Mouse (Mus musculus) T-helper 17 cell (primary cell): ENCODE results near the gene Tex50.
"Not testable (repeated sequence)": the region's sequence is repeated elsewhere in the genome, so short reads cannot be mapped to it uniquely, and the experiment has no call there.

Experiments used
- in situ Hi-C, 2 experiments: fragments of 300-600 bp; cut with MboI, MseI; formaldehyde crosslinking; loops; 1 replicate in 1 of 2; 2 replicates in 1 of 2; pipeline ENCODE4 v1.15.1; 2025; ENCODE audit warnings: high pct_unique_total_duplicates in 2 of 2

Gene Tex50

DNA sequence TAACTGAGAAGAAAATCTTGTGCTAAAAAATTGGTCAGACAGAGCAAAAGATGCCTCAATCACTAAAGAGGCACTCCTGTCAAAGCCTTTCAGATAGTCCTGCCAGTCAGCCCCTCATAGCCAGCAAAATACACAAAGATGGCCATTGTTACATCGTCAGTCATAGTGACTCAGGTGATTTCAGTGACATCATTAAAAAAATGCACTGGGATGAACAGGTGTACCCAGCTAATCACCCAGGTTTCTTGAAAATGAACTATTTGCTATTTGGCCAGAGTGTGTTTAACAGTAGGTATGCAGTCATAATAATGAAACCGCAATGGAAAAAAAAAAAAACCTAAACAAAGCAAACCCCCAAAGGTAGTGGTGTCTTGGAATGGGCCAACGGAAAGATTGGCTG is at the start of gene Tex50:
Gene Tex50 (minus strand): TSS at position 101 of the 400 bp plus-strand sequence.
- in situ Hi-C loops, result no loop called here

DNA sequence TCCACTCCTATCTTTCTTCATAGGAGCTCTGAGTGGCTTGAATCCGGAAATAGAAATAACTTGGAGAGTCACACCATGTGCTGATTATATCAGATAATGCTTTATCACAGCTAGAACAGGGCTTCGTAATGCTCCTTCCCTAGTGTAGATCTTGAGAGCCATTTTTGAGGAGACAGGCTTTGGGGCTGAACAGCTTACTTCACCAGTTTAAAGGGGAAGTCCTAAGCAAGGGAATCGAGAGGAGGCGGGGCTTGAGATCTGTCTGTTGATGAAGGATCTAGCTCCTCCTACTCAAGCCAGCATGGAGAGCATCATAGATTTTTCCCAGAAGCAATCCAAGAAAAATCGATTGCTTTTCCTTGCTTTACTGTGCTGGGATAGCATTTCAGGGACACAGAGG is 40.7 kb upstream of the Tex50 start:
- in situ Hi-C loops, result loop anchor here in 1 of 2 experiments (5.0 kb wide), 1 partner anchor 87 kb away; no protein-coding TSS in a partner anchor

DNA sequence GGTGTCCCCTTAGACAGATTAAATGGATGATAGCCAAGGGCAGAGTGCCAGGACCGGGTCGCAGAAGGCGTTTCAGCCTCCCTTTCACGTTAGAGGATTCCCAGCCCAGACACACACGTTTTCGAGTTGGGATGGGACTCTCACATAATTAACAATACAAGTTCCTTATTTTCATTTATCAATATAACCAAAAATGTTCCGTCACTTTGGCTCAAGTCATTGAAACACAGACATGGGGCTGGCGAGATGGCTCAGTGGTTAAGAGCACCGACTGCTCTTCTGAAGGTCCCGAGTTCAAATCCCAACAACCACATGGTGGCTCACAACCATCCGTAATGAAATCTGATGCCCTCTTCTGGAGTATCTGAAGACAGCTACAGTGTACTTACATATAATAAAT is 37.2 kb upstream of the Tex50 start:
- in situ Hi-C loops, result not testable (repeated sequence)

DNA sequence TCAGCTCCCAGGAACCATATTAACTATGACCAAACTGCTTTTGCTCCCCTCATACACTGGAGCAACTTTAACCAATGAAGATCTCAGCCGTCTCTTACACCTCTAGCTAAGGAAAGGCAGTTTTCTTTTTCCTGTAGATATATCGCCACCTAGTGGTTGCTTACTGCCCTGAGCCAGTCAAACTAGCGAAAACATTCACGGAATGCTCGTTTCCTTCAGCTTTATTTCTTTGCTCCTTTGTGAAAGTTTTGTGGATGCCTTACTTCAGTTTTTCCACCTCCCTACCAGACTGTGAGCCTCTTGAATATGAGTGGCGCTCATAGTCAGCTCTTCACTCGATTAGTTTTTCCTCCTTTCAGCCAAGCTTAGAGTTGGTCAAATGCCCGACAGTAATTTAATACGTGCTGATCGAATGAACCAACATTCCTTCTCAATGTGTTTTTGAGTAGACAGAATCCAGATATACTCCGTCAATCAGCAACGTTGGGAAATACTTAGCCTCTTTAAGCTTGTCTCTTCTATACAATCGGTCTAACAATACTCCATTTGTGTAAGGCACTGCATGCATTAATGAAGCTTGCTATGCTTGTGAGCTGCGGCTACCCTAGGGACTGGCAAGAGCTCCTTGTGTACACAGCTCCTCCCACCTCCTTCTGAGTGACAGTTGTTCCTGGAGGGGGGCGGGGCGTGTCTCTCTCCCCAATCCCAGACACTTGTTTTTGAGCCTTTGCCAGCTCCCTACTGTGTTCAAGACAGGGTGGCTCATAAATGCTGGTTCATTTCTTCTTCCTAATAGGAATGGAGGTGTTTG is 36.6 kb upstream of the Tex50 start:
- in situ Hi-C loops, result no loop called here

DNA sequence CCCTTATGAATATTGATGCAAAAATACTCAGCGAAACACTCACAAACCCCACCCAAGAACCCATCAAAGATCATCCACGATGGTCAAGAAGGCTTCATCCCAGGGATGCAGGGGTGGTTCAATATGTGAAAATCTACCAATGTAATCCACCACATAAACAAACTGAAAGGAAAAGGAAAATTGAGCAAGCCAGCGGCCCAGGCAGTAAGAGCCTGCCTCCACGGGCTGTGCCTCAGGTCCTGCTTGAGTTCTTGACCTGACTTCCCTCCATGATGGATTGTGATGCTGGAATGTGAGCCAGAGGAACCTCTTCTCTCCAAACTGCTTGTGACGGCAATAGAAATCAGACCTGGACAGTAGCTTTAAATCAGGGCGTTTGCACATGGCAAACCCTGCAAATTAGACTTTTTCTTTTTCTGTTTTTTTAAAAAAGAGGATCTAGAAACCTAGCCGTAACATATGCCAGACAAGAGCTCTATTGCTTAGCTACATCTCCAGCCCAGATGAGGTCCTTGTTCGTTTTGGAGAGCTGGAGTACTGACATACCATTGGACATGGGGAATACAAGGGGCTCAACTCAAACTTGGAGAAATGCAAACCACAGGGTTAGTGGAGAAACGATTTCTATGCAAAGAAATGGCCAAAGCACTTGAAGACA is 31.3 kb upstream of the Tex50 start:
- in situ Hi-C loops, result no loop called here

DNA sequence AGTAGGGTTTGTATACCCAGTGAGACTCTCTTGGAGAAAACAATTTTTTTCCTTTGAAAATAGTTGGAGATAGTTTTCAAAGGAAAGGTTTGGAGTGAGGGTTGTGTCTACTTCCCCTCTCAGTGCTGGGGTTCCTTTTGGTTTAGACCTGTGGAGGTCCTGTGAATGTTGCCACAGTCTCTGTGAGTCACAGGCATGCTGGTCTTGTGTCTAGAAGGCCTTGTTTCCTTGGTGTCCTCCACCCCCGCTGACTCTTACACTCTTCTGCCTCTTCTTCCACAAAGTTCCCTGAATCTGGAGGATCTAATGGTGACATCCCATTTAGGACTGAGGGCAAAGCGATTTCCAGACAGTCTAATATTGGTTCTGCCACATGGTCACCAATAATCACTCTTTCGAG is 26.3 kb upstream of the Tex50 start:
- in situ Hi-C loops, result no loop called here

DNA sequence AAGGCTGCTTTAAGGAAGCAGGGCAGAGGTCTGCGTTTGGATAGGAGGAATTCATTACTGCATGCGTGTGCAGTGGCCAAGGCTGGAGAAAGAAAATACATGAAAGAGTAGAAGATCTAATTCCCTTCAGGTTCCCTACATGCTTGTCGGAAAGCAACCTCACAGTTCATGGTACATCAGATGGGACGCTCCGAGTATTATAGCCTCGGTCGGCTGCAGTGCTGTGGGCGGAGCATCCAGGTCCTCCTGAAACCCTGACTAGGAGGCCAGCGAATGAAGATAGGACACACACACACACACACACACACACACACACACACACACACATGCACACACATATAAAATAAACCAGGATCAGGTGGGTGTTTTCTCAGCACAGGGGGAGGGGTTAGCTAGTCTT is 24.6 kb upstream of the Tex50 start:
- in situ Hi-C loops, result no loop called here

DNA sequence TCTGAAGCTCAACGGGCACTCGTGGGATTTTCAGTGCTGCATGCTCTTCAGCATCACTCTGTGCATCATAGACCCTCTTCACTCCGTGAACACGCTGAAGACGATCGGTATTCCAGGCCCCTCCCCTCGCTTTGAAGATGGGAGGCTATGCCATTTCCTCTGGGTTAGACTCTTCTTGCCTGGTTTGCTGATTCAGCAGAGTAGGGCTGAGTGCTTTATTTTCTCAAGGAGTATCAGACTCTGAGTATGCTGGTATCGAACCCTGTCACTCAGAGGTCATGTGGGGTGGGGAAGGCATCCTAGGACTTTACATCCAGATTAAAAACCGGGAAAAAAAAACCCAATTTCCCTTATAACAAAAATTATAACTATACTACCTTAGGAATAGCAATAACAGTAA is 23.3 kb upstream of the Tex50 start:
- in situ Hi-C loops, result no loop called here

DNA sequence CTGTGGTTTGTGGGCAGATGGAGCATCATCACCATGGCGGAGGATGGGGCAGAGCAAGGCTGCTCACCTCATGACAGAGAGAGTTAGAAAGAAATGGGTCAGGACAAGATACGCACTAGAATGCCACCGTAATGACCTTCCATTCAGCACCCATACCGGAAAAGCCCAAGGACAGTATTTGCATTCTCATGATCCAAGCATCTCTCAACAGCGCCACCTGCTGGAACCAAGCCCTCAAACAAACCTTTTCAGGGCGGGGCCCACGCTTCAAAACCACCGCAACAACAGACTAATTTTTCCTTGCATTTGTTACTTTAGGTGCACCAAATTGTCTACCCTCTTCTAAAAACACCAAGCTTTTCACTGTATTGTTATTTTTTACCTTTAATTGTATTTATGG is 21.6 kb upstream of the Tex50 start:
- in situ Hi-C loops, result no loop called here

DNA sequence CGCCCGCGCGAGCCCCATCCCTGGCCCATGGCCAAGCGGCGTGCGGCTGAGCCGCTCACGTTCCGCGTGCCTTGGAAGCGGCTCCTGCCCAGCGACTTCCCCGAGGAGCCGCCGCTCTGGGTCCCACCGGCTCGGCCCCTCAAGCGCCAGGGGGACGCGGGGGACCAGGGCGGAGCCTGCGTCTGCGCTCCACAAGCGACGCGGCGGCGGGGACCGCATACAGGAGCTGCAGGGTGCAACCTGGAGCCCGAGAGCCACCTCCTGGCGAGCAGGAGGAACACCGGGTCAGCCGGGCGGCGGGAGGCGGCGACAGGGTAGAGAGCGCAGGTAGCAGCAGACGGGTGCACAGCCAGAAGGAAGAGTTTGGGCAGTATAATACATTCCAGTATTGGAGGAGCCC is 11.5 kb upstream of the Tex50 start:
- in situ Hi-C loops, result loop anchor here in 1 of 2 experiments (10.0 kb wide), 1 partner anchor 126 kb away; no protein-coding TSS in a partner anchor

DNA sequence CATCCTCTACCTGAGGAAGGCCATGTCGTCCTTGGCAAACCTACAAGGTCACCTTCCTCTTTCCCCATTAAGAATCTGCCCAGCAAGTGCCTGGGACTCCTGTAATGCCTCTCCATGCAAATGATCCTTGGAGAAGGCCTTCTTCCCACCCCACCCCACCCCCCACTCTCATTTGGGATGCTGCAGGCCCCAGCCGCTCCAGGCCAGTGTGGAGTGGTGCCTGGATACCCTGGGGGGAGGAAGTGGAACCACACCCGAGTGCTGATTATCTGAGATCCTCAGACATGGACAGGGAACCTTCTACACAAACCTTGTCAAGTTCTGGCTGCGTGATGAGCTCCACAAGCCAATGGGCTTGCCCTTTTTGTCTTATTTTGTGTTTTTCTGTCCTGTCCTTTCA is 1.2 kb upstream of the Tex50 start:
- in situ Hi-C loops, result no loop called here

DNA sequence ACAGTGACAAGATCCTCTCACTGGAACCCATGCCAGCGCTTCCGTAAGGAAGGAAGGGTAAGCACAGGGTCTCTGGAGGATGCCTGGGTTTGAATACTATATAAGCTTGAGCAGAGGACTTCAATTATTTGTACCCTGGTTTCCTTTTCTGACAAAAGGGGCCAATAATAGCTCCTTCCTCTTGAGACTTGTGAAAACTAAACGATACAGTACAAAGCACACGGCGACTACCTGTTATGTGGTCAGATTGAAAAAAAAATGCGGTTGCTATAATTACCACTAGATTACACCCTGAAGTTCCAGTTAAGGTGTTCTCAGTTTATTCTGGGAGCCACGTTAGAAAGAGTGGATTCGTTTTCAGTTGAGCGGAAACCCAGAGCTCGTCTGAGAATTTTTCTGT is 2.6 kb downstream of the Tex50 start:
- in situ Hi-C loops, result no loop called here

DNA sequence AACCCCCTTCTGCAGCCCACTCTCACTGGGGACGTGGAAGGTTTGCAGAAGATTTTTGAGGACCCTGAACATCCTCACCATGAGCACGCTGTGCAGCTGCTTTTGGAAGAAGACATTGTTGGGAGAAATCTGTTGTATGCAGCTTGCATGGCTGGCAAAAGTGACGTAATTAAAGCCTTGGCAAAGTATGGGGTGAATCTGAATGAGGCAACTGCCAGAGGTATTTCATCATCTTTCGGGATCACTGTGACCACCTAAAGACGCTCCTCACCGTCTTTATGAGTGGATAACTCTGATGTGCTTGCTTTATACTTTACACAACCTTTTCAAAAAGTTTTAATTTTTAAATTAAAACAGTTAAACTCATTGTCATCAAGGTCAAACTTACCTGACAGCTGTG is 8.0 kb downstream of the Tex50 start:
- in situ Hi-C loops, result no loop called here

DNA sequence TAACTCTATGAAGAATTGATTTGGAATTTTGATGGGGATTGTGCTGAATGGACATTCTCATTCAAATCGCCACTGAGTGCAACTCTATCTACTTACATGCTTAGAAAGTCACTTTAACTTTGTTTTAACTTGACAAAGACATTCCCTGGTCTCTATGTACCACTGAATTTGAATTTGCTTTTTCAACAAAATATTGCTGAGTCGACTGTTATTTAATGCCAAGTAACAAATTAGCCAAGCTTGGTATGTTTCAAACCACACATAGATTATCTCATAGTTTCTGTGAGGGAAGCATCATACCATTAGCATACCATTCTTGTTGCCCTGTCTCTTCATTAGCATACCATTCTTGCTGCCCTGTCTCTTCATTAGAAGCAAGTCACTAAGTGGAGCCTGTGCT is 11.2 kb downstream of the Tex50 start:
- in situ Hi-C loops, result no loop called here

DNA sequence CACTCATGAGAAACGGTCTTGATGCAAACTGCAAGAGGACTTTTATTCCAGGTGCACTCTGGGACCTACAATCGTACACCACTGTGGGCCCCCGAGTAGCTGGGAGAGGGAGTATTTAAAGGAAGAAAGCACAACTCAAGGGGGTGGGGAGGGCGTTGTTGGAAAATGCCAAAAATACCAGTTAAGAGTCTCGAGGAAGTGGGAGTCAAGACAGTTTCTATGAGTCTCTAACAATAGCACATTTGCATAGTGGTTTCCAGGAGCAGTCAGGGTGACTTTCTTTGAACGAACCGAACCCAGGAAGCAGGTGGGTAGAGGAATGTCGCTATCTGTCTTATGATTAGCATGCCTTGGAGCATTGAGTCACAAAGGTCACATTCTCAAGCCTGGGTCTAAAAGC is 13.5 kb downstream of the Tex50 start:
- in situ Hi-C loops, result not testable (repeated sequence)

DNA sequence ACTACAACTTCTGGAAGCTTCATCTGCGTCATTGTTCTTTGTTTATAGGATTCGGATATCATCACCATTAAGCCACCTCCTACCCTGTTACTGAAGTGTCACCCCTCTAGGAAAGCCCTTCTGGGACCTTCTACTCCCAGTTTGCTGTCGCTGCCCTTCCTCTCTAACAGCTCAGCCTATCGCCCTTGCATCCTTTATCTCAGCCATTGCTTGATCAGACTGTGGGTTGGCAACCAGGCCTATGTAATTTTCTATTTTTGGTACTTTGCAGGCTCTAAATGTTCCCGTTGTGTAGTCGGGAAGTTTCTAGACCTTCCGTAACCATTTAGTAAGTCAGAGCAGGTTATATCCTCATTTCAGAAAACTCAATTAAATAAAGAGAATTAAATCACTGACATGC is 15.9 kb downstream of the Tex50 start:
- in situ Hi-C loops, result no loop called here

DNA sequence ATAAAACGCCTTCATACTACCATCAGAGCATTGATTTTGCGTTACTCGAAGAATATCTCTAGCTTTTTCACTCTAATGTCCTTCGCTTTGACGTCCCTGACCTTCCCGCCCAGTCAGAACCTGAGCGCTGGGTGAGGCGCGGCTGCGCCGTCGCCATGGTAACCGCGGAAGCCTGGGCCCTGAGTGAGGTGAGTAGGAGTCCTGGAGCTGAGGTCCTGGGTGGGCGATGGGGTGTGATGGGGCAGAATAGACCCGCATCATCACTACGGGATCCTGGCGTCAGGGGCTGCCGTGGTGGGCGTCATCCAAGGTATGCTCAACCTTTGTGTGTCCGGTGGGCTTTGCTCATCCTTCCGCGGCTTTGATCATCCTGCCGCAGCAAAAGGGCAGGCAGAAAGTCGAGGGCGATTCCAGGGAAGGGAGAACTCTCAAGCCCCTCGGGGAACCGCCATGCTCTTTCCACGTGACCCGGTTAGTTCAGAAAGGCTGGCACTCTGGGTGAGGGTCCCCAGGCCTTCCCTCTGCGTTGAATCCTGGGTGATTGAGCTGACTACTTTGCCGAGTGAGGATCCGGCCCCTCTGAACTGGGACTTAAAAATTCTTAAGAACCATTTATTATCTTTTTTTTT is 16.5 kb downstream of the Tex50 start, which contains the start of gene Ankrd45:
Gene Ankrd45 (plus strand): TSS at position 161 of the 629 bp plus-strand sequence.
- in situ Hi-C loops, result no loop called here

DNA sequence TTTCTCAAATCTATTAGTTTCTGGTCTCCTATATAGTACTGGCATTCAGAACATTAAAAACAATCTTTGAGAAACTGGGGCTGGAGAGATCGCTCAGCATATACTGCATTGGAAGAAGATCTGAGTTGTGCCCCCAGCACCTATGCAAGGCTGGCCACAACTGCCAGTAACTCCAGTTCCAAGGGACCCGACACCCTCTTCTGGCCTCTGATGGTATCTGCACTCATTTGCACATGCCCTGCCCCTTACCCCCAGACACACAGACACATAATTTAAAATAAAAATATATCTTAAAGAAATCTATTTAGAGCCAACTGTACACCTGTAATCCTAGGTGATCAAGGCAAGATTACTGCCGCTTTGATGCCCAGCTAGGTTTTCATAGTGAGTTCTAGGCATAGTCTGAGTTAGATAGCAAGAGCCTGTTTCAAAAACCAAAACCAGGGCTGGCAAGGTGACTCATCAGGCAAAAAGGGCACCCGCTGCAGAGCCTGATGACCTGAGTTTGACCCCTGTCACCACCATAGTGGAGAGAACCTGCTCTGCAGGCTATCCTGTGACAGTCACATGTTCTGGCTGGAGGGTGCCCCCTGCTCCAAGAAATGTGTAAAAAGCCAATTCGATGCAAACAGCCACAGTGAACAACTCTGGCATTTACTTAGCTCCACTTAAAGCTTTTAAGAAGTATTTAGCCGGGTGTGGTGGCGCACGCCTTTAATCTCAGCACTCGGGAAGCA is 18.9 kb downstream of the Tex50 start:
- in situ Hi-C loops, result no loop called here

DNA sequence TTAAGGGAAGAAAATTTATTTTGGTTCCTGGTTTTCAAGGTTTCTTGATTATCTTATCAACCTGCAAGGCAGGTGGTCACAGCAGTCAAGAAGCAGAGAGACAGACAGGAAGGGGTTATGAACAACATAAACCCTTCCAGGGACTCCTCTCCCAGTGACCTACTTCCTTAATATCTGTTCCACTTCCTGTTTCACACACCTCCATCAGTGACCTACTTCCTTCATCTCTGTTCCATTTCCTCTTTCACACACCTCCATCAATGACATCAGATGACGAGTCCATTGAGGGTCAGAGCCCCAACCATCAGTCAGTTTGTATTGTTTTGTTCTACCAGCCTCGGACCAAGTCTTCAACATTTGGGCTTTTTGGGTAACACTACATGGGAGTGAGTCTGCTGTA is 19.6 kb downstream of the Tex50 start:
- in situ Hi-C loops, result loop anchor here in 1 of 2 experiments (5.0 kb wide), 1 partner anchor 38 kb away; no protein-coding TSS in a partner anchor

DNA sequence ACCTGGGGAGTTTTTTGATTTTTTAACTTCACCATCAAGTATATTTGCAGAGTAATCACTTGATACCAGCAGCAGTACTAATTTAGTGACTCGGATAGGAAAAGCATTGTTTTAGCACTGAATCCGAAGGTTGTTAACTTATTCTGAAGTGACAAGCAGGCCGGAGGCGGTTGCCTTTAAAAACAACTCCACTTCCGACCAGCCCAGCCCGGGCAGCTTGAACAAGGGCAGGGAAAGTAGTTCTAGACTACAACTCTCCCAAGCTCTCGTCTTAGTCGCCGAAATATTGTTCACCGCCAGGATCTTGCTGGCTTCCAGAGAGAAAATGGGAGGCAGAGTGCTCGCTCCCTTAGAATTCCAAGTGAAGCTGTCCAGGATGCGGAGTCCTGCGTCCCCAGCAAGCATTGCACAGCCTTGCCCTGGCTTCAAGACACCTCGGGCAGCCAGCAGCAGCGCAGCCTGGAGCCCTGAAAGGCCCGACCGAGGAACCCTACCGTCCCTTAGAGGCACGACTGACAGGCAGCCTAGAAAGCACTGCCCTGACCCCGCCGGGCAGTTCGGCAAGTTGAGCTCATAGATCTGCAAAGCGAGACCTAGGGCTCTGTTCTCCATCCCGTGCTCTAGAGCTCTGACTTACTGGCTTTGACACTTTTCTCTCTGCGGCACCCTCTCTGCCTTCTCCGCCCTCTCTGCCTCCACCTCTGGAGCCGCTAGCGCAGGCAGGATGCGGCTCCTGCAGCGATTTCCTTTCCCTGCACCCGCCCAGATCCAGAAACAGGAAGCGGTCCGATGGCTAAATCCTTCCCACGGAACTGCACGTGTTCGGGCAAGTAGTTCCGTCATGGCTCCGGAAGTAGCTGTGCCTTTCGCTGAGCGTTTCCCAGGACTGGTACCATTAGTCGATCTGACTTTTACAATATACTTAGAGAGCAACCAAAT is 28.1 kb downstream of the Tex50 start, which contains the start of gene Klhl20:
Gene Klhl20 (minus strand): TSS at position 786 of the 939 bp plus-strand sequence.
- in situ Hi-C loops, result no loop called here

DNA sequence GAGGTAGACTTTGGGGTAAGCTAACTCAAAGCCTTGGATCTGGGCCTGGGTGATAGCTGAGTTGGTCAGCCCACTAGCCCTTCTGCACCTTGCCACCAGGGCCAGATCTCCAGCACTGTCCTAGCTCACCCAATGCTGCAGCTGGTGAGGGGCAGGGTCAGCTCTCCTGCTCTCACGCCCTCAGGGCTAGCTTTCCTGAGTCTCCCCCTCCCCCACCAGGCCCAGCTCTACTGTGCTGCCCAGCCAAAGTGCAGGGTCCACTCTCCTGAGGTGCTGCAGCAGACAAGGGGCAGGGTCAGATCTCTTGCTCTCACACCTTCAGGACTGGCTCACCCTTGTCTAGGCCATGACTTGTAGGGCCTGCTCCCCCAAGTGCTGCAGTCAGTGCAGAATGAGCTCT is 32.7 kb downstream of the Tex50 start:
- in situ Hi-C loops, result no loop called here
